Mouse (Mus musculus): ENCODE measurements at regions not wholly inside any gene's neighbourhood (a gene's known extent, or its start where the extent isn't known, plus 50 kb on each side); places are given as distances from the start of the nearest gene placed in this dataset.
A peak's percentile ranks its signal among the peaks of the same experiment; 100 is the strongest.

GRCm38 (mm10) chr3:66430187-66430586 is 133.6 kb upstream of the Veph1 start:
- no peak for DNase-seq (ENCODE audit: low read depth, low spot score)

- DNase-seq (ENCODE audit: low read depth, low spot score) = no peak
Measured at GRCm38 (mm10) chr3:66422445-66423037, 125.9 kb upstream of the Veph1 start.

GRCm38 (mm10) chr3:66410706-66411277 is 114.2 kb upstream of the Veph1 start:
- peak; percentile 12 for DNase-seq (ENCODE audit: low read depth, low spot score)

GRCm38 (mm10) chr3:66408791-66409190 is 112.2 kb upstream of the Veph1 start:
- DNase-seq (ENCODE audit: low read depth, low spot score) = no peak

GRCm38 (mm10) chr3:66405645-66406044 is 109.0 kb upstream of the Veph1 start:
- no peak for DNase-seq (ENCODE audit: low read depth, low spot score)

GRCm38 (mm10) chr3:66403707-66404106 is 107.1 kb upstream of the Veph1 start:
- no peak for DNase-seq (ENCODE audit: low read depth, low spot score)

- peak; percentile 11 for DNase-seq (ENCODE audit: low read depth, low spot score)
Measured at GRCm38 (mm10) chr3:66400791-66401568, 104.3 kb upstream of the Veph1 start.

- no peak for DNase-seq (ENCODE audit: low read depth, low spot score)
Measured at GRCm38 (mm10) chr3:66398214-66399150, 101.8 kb upstream of the Veph1 start.

GRCm38 (mm10) chr3:66375088-66375910 is 78.7 kb upstream of the Veph1 start:
- no peak for DNase-seq (ENCODE audit: low read depth, low spot score)

- DNase-seq (ENCODE audit: low read depth, low spot score) = no peak
Measured at GRCm38 (mm10) chr3:66374603-66375002, 78.0 kb upstream of the Veph1 start.

GRCm38 (mm10) chr3:66373807-66374575 is 77.4 kb upstream of the Veph1 start:
- DNase-seq (ENCODE audit: low read depth, low spot score) = no peak

Data from skeletal muscle tissue, adult 2 months (tissue).